Comparison of ENCODE assay signal across 15 mouse cellular contexts in genomic region chr9:58657735-58658512, GRCm38 (mm10).
A peak's percentile ranks its signal among the peaks of the same experiment; 100 is the strongest.
DNase-seq lines count a peak whose midpoint lies in the region; ATAC-seq and TF ChIP-seq lines count a peak whose summit lies in the region.
"Had no signal": no experiment of that assay in that cellular context is flagged by ENCODE, and none has a peak within 500 bp of the region (broad histone marks: within the 10 kb centered on the region; RNA-seq: fewer than 3 reads in every experiment).

No protein-coding gene starts in this region.

- no peak for TF ChIP-seq CTCF in lung, adult 2 months (IDR thresholded peaks at IDR 0.05; ENCODE audit: insufficient read depth, low read length)

- 56% methylated on average over 5 of the region's 5 CpGs for WGBS in lung, embryonic 16.5 days
- WGBS in lung, adult 2 months: 61% methylated on average over 5 of the region's 5 CpGs
- WGBS in liver, embryonic 11.5 days: 36% methylated on average over 5 of the region's 5 CpGs
- WGBS in forebrain, embryonic 12.5 days: 89% methylated on average over 5 of the region's 5 CpGs

- no peak for DNase-seq in lung, adult 2 months
- DNase-seq in liver, embryonic 11.5 days (ENCODE audit: low spot score): peak; percentile 32
- peak; percentile 52 to 75 for DNase-seq in spleen, postnatal 36 days (ENCODE audit: low spot score in 2 of 2)
- DNase-seq: adrenal gland, adult 2 months; cerebellum, postnatal 10 days; gastrocnemius, adult 2 months; left cerebral cortex, postnatal 4 days; midbrain, embryonic 14.5 days; right cerebral cortex, postnatal 25 days; thymus, postnatal 14 days had no signal

- H3K9me3 ChIP-seq in lung, embryonic 16.5 days (ENCODE audit: control insufficient read depth, low read length): no peaks in the 10 kb centered on the region
- no peaks in the 10 kb centered on the region for H3K9me3 ChIP-seq in liver, embryonic 11.5 days (ENCODE audit: control insufficient read depth, low read length)
- no peaks in the 10 kb centered on the region for H3K9me3 ChIP-seq in forebrain, embryonic 12.5 days

- H3K27me3 ChIP-seq in lung, embryonic 16.5 days (ENCODE audit: control insufficient read depth, insufficient read depth, low read depth, low read length): no peaks in the 10 kb centered on the region
- no peaks in the 10 kb centered on the region for H3K27me3 ChIP-seq in liver, embryonic 11.5 days (replicated peaks; ENCODE audit: control insufficient read depth, insufficient read depth, low read length)
- H3K27me3 ChIP-seq in forebrain, embryonic 12.5 days: no peaks in the 10 kb centered on the region

- H3K4me1 ChIP-seq in lung, embryonic 16.5 days (replicated peaks; ENCODE audit: control insufficient read depth, insufficient read depth, low read length): peaks cover 2% of the 10 kb centered on the region
- H3K4me1 ChIP-seq in lung, adult 2 months (ENCODE audit: control insufficient read depth, insufficient read depth, low read length): no peaks in the 10 kb centered on the region; the same call in none of the 2 replicates
- H3K4me1 ChIP-seq in liver, embryonic 11.5 days (replicated peaks; ENCODE audit: control insufficient read depth, insufficient read depth, low read length): peaks cover 60% of the 10 kb centered on the region
- H3K4me1 ChIP-seq in forebrain, embryonic 12.5 days: no peaks in the 10 kb centered on the region

- no peak for TF ChIP-seq POLR2A in lung, adult 2 months (IDR thresholded peaks at IDR 0.05; ENCODE audit: borderline replicate concordance, extremely low read depth, low read depth, low read length)

- ATAC-seq in lung, embryonic 16.5 days (ENCODE audit: low read depth): peak; percentile 43; the same call in 1 of the 2 replicates
- peak; percentile 86 for ATAC-seq in common myeloid progenitor, adult 5-6 weeks (replicated peaks; ENCODE audit: low read depth, poor library complexity, severe bottlenecking)
- peak; percentile 89 for ATAC-seq in liver, embryonic 11.5 days (replicated peaks; ENCODE audit: low FRiP score)
- ATAC-seq in granulocyte monocyte progenitor cell, adult 5-6 weeks (replicated peaks; ENCODE audit: poor library complexity, severe bottlenecking): no peak
- ATAC-seq in forebrain, embryonic 12.5 days (ENCODE audit: low FRiP score): no peak
- ATAC-seq: hindbrain, postnatal 0 days had no signal

- peak overlapping the region; percentile 72 for H3K27ac ChIP-seq in lung, embryonic 16.5 days (ENCODE audit: low read length)
- peak overlapping the region; percentile 98 for H3K27ac ChIP-seq in liver, embryonic 11.5 days (ENCODE audit: low read depth, low read length)
- no peak overlapping the region for H3K27ac ChIP-seq in forebrain, embryonic 12.5 days
- H3K27ac ChIP-seq: gastrocnemius, adult 2 months; hindbrain, postnatal 0 days had no signal

- H3K4me2 ChIP-seq in lung, embryonic 16.5 days (ENCODE audit: low read depth, low read length): no peak overlapping the region
- H3K4me2 ChIP-seq in liver, embryonic 11.5 days: peak overlapping the region; percentile 51
- H3K4me2 ChIP-seq in forebrain, embryonic 12.5 days: no peak overlapping the region

- H3K36me3 ChIP-seq in lung, embryonic 16.5 days (ENCODE audit: control insufficient read depth, insufficient read depth, low read length): peaks cover 5% of the 10 kb centered on the region
- H3K36me3 ChIP-seq in liver, embryonic 11.5 days (ENCODE audit: control insufficient read depth, insufficient read depth, low read length): peaks cover 16% of the 10 kb centered on the region
- peaks cover 10% of the 10 kb centered on the region; the same call in 1 of the 2 replicates for H3K36me3 ChIP-seq in forebrain, embryonic 12.5 days (replicated peaks)

- H3K9ac ChIP-seq in lung, embryonic 16.5 days (ENCODE audit: low read length): no peak overlapping the region
- peak overlapping the region; percentile 52 for H3K9ac ChIP-seq in liver, embryonic 11.5 days (ENCODE audit: low read depth, low read length)
- H3K9ac ChIP-seq in forebrain, embryonic 12.5 days: no peak overlapping the region

- no peak overlapping the region for H3K4me3 ChIP-seq in lung, embryonic 16.5 days (ENCODE audit: low read length)
- no peak overlapping the region for H3K4me3 ChIP-seq in lung, adult 2 months (replicated peaks; ENCODE audit: extremely low read depth, low read depth, low read length)
- no peak overlapping the region for H3K4me3 ChIP-seq in liver, embryonic 11.5 days (ENCODE audit: low read depth, low read length)
- H3K4me3 ChIP-seq in forebrain, embryonic 12.5 days (replicated peaks): no peak overlapping the region
- H3K4me3 ChIP-seq: gastrocnemius, adult 2 months had no signal

Comparison
In these comparisons a context has a peak if more than half of its experiments do, and no peak if none do; other contexts are left out.
1. ATAC-seq: peak in lung, embryonic 16.5 days (single experiment), common myeloid progenitor, adult 5-6 weeks (single experiment) and liver, embryonic 11.5 days (single experiment); none in granulocyte monocyte progenitor cell, adult 5-6 weeks (single experiment) and forebrain, embryonic 12.5 days (single experiment).